Mouse (Mus musculus): ENCODE results near the gene Ccne1. TPM values are rescaled to one million over a fixed set of nuclear protein-coding genes. Genes with fewer than 3 reads are reported as not detected.
"Not testable (repeated sequence)": the region's sequence is repeated elsewhere in the genome, so short reads cannot be mapped to it uniquely, and the experiment has no call there.

The Ccne1 gene
- total RNA-seq (2021) = 1 to 10 TPM; 1.2 to 2.1 TPM
- long read RNA-seq, experiment 1, partial matches to known transcripts = 0 of 2 reads
- long read RNA-seq, experiment 1, other reads (novel, unspliced or antisense) = 0 of 2 reads
- long read RNA-seq, experiment 2, partial matches to known transcripts = 0 of 2 reads
- long read RNA-seq, experiment 2, other reads (novel, unspliced or antisense) = 1 of 2 reads

DNA sequence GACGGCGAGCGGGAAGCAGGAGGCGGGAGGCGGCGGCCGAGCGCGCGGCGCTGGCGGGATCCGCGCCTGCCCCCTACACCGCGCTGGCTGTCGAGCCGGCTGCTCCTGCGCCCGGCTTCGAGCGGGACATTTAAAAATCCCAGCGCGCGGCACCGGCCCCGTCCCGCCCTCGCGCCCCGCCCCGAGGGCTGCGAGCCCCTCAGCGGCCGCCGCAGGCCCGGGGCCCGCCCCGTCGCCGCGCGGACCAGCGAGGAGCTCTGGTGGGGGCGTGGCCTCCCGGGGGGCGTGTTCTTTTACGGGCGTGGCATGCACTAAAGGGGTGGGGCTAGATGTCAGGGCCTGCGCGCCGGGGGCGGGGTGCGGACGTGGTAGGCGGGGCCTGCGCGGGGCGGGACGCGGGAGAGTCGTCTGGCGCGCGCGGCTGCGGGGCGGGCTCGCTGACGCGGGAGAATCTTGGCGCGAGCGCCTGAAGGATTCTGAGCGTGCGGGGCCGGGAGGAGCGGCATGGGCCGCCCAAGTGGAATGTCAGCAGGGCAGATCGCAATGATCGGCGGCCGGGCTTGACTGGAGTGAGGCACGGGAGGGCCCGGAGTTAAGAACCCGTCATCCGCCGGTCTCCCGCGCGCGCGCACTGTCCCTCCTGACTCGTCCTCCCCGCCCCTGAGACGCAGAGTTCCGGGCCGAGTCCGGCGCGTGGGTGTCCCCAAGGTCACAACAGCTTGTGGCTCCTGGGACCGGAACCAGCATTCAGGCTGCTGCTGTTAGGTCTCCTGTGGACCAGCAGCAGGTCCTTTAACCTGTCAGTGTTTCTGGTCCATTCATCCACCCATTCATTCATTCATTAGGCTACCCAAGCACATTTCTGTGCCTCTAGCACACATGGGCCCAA lies at the start of gene Ccne1:
Gene Ccne1 (minus strand): TSS at position 164 of the 889 bp plus-strand sequence.
- peak; percentile 99 for DNase-seq
- intact Hi-C loops (cut with DNase I; ENCODE audit: low total_unique reads) = no loop called here

DNA sequence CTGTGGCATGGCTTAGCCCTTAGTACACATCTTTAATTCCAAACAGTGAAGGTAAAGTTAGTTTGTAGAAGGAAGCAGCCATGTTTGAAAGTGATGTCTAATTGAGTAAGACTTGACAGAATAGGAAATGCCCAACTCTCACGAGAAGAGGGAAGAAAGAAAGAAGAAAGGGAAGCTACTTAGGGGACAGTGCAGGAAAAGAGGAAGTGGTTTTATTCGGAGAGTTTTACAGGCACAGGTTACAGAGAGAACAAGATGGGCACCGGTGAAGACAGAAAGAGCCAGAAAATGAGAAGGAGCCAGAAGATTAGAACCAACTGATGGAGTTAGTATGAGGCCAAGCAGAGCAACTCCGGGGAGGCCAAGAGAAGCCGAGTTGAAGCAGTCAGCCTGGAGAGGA lies 48.5 kb upstream of the Ccne1 start:
- intact Hi-C loops (cut with DNase I; ENCODE audit: low total_unique reads) = no loop called here

DNA sequence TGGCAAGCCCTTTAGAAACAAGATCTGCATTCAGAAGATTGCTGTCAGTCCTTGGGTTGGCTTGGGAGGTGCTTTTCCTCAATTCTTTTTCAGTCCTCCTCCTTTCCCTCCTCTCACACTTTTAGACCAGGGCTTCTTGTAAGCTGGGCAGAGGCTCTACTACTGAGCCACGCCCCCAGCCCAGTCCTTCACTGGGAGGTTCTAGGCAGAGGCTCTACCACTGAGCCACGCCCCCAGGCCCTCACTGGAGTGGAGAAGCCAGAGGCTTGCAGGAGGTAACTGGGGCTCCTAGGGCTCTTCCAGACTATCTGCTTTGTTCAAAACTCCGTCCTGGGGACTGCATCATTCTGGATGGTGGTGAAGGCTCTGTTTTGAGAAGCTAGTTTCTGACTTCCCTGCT lies 45.2 kb upstream of the Ccne1 start:
- intact Hi-C loops (cut with DNase I; ENCODE audit: low total_unique reads) = no loop called here
- no peak for DNase-seq

More for the DNA sequence above, 48.5 kb upstream of the Ccne1 start:
- no peak for DNase-seq

DNA sequence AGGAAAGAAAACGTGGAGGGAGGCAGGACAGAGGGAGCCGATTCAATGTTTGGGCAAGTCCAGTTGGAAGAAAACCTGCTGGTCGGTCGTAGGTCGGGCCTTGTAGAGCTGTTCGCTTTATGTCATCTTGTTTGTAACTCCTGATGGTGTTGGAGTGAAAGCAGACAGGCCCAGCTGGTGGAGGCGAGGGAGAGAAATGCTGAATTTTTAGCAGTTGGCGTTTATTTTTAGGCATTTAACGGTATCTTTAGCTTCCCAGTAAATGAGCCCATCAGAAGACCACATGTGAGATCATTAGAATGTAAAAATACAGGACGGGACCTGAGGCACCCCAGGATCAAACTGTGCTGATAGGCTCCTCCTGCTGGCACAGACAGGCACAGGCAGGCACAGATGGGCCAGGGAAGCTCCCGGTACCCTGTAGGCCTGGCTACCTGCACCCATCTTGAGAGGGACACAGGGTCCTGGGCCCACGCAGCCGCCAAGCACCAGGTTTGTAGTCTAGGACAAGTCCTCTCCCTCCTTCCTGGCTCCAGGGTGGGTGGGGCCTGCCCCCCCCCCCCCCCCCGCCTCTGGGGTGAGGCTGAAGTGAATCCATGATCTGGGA lies 44.5 kb upstream of the Ccne1 start:
- no peak for DNase-seq
- intact Hi-C loops (cut with DNase I; ENCODE audit: low total_unique reads) = no loop called here

DNA sequence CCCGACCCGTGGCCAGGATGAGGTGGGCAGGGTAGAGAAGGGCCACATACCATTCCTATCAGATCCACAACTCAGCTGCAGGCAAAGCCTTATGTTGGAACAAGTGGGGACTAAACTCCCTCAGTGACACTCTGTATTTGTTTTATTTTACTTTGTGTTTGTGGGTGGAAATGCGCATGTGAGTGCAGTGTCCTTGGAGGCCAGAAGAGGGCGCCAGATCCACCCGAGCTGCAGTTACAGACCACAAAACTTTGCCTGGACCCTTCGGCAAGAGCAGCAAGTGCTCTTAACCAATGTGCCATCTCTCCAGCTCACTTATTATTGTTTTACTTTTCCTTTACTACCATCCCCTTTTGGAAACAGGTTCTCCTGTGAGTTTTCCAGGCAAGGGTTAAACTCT lies 40.1 kb upstream of the Ccne1 start:
- DNase-seq = no peak
- intact Hi-C loops (cut with DNase I; ENCODE audit: low total_unique reads) = no loop called here

DNA sequence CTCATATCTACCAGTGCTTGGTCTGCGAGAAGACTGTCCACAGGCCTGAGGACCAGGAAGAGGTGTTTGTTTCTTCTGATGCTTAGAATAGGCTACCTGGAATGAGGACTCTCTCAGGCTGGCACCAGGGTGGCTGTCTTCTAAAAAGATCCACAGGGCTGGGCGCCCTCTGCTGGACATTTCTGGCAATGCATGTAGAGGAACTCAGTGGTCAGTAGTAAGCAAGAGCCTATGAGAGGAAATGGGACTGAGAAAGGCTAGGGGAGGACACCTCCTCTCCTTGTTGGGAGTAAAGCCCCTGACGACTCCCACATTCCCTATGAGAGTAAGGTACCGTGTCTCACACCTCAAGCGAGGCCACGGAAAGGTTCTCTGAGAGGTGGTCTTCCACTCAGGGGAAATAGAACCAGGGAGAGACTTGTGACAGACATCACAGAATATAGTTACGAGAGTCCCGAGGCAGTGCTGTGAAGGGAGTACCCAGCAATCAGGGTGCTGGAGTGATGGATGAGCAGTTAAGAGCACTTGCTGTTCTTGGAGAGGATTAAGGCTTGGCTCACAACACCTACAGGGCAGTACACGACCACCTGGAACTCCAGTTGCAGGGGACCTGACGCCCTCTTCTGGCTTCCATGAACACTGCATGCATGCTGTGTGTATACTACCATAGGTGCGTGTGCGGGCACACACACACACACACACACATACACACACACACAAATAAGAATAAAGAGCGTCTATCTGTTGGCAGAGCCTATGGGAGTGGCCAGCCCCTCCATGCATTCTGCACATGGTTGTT lies 34.6 kb upstream of the Ccne1 start:
- peak; percentile 80 for DNase-seq
- intact Hi-C loops (cut with DNase I; ENCODE audit: low total_unique reads) = no loop called here

DNA sequence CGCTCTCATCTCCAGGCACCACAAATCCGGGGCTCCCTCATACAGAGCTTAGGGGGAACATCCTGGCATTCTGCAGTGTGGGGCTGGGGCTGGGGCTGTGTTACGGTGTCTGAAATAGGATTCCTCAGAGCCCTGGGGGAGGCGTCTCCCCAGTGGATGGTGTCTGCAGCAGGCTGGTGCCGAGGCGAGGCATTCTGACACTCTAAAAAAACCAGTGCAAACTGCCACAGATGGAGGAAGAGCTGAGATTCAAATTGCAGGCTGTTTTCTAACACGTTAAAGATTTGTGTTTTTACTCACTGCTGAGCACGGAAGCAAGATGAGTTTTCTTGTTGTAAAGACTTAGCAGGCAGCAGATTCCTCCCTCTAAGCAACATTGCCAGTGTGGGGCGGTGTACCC lies 33.0 kb upstream of the Ccne1 start:
- intact Hi-C loops (cut with DNase I; ENCODE audit: low total_unique reads) = no loop called here
- DNase-seq = no peak

DNA sequence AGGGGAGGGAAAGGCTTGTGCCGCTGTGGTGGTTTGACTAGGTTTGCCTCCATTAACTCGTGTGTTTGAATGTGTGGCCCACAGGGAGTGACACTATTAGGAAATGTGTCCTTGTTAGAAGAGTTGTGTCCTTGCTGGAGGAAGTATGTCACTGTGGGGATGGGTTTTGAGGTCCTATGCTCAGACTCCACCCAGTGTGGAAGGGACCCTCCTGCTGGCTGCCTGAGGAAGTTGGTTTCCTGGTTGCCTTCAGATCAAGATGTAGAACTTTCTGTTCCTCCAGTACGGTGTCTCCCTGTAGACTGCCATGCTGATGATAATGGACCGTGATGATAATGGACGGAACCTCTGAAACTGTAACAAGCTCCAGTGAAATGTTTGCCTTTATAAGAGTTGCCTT lies 27.1 kb upstream of the Ccne1 start:
- no peak for DNase-seq
- intact Hi-C loops (cut with DNase I; ENCODE audit: low total_unique reads) = loop anchor here (5.0 kb wide), 1 partner anchor 72 kb away; no protein-coding TSS in a partner anchor

DNA sequence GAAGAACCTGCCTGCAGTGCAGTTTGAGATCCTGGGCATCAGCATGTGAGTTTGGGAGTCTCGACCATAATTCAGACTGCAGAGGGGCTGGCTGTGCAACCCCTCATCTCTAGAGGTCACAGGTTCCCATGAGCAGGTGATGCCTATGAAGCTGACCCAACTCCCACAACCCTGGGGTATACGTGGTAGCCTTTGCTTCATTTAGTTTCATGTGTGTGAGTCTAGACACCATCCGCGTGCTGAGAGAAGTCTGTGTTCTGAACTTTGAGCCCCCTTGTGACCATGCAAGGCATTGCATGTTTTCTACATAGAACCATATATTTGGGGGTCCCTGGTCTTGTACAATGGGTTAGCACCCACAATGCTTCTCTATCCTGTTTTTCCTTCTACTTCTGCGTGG lies 23.9 kb upstream of the Ccne1 start:
- no peak for DNase-seq
- intact Hi-C loops (cut with DNase I; ENCODE audit: low total_unique reads) = loop anchor here (5.0 kb wide), 1 partner anchor 69 kb away; no protein-coding TSS in a partner anchor

DNA sequence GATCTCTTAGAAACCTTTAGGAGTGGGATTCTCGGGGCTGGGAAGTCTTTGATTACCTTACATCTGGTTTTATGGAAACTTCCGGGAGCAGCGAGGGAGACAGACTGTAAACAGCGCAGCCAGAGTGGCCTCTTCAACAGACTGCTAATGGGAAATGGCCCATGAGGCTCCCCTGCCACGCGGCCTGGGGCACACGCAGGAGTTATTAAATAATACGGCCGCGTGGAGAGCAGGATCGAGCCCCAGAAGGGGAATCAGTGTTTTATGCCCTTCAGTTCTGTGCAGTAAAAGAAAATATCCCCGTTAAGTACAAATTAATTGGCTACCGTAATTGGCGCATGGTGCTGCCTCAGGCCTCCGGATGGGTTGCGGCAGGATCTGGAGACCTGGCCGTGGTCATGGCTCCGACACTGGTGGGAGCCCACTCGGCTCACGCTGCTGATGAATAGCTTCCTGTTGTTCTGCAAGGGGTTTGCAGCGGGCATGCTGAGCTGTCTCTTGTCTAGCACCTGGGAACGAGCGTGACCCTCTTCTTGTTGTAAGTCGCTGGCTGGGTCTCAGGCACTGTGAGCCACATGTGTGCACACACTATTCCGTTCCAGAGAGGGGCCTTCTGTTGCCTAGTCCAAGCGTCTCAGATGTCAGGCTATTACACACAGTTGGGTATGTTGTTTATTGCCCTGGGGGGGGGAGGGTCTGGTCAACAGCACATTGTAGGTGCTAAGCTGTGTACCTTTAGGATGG lies 22.8 kb upstream of the Ccne1 start:
- intact Hi-C loops (cut with DNase I; ENCODE audit: low total_unique reads) = loop anchor here (5.0 kb wide), 1 partner anchor 68 kb away; no protein-coding TSS in a partner anchor
- DNase-seq = no peak

DNA sequence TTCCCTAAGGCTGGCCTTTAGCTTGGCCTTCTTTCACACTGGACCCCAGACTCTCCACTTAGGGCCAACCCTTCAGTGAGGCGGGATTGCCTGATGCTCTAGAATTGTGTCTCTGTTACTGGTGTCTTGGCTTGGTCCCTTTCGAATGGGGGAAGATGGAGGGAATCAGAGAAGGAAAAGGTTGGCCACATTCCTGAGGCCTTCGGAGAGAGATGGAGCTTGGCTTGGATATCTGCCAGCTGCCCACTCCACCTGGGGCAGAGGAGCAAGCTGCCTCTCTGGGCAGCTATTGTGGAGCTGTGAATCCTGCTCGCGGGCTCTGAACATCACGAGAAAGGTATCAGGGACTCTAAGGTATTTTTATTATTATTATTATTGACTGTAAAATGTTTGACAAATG lies 22.2 kb upstream of the Ccne1 start:
- no peak for DNase-seq
- intact Hi-C loops (cut with DNase I; ENCODE audit: low total_unique reads) = no loop called here

DNA sequence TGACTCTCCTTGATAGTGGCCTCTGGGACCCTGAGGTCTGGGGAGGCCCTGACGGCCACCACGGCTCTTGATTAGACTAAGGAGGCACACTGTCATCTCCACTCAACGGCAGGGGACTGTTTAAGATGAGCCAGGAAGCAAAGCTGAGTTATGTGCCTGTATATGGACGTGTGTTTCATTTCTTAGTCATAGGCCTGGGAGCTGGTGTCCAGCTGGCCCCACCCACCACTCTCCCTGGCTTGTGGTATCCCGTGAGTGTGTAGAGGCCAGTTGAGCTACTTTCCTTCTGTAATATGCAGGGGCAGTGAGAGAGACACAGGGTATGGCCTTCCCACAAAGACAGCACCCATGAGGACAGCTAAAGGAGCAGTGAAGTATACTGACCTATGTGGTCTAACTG lies 20.9 kb upstream of the Ccne1 start:
- DNase-seq; intact Hi-C loops (cut with DNase I; ENCODE audit: low total_unique reads): not testable (repeated sequence)

DNA sequence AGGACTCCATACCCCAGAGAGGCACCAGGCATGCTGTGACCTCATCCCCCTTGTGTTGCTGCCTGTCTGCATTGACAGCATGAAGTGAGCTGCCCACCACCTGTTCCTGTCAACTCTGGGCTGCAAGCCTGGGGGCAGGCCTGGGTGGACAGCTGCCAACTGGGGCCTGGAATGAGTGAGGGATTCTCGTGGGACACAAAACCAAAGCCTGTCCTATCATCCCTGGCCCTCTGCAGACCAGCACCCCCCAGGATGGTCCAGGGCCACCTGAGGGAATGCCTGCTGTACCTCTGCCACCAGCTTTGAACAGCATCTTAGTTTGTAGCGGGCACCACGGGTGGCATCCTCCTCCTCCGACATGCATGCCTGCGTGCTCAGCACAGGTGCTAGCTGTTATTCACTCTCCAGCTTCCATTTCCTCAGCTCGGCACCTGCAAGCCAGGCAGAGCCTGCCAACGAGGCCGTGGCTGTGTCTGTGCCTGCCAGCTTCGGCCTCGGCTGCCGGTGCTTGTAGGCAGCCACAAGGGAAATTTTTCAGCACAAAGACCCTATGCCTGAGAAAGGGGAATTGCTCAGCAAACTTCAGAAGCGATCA lies 18.3 kb upstream of the Ccne1 start:
- intact Hi-C loops (cut with DNase I; ENCODE audit: low total_unique reads) = no loop called here
- peak; percentile 69 for DNase-seq

DNA sequence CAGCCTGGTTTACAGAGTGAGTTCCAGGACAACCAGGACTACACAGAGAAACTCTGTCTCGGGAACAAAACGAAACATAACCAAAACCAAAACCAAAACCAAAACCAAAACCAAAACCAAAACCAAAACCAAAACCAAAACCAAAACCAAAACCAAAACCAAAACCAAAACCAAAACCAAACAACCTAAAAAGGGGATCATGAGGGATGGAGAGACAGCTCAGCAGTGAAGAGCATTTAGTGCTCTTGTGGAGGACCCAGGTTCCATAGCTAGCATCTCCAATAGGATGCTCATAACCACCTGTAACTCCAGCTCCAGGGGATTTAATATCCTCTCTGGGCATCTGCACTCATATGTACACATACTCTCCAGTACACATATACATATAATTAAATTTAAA lies 16.8 kb upstream of the Ccne1 start:
- intact Hi-C loops (cut with DNase I; ENCODE audit: low total_unique reads); DNase-seq: not testable (repeated sequence)

DNA sequence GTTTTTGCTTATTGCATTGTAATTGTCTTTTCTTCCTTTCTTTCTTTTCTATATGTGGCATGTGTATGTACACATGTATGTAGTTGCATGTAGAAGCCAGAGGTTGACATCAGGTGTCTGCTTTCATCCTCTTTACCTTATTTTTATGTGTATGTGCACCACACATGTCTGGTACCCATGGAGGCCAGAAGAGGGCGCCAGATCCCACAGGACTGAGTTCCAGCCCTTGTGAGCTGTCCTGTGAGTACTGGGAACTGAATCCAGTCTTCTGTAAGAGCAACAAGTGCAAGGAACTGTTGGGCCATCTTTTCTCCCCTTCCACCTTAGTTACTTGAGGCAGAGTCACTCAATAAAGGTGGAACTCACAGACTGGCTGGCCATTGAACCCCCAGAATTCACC lies 11.3 kb upstream of the Ccne1 start:
- intact Hi-C loops (cut with DNase I; ENCODE audit: low total_unique reads) = no loop called here
- DNase-seq = no peak

DNA sequence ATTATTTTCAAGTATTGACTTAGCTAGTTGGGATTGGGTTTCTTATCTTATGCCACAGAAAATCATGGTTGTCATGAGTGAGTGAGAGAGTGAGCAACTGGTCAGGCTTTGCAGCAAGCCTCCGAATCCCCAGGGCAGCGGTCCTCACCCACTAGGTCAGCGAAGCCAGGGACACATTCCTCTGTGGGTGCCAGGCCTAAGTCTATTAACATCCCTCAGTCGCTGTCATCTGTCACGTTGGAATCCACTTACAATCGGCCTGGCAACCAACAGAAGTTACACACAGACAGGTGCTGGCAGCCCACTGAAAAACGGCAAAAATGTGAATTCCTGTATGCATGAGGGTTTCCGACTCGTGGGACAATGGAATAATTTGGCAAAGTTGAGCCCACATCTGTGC lies 5.1 kb upstream of the Ccne1 start:
- intact Hi-C loops (cut with DNase I; ENCODE audit: low total_unique reads) = no loop called here
- peak; percentile 43 for DNase-seq

DNA sequence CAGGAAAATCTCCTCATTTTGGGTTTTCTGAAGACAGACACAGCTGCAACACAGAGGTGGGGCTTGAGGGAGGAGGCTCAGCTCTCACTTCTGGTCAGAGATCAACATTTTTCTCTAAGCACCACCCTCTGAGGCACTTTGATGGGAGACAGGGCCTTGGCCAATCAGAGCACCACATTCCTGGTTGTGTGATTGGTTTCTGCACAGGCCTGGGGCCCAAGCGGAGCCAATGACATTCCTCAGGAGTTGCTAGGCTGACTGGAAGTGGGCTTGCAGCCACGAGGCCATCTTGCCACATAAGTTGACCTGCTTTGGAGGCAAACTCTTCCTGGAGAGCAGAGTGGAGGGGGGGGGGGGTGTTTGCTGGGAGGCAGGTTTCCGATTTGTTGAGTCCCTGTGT lies 4.7 kb upstream of the Ccne1 start:
- DNase-seq = peak; percentile 88
- intact Hi-C loops (cut with DNase I; ENCODE audit: low total_unique reads) = no loop called here

DNA sequence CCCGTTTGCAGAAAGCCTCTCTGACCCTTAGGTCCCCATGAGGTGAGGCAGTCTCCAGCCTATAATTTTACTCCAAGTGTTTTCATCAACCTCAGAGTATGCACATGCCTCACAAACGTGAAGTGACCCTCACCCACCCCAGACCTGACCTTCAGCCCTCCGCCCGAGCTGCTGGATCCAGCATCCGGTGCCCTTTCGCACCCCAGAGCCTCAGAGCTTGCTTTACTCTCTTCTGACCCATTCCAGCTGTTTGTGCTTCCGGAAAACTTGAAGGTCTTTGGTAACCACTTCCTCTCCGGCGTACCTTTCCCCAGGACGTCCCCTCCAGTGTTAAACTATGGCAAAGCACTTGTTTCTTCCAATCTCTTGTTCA lies 912 bp upstream of the Ccne1 start:
- DNase-seq = no peak
- intact Hi-C loops (cut with DNase I; ENCODE audit: low total_unique reads) = no loop called here
